Mouse (Mus musculus): ENCODE data around the gene AC153137.1.
"Not testable (repeated sequence)": the region's sequence is repeated elsewhere in the genome, so short reads cannot be mapped to it uniquely, and the experiment has no call there.

AC153137.1 gene

DNA sequence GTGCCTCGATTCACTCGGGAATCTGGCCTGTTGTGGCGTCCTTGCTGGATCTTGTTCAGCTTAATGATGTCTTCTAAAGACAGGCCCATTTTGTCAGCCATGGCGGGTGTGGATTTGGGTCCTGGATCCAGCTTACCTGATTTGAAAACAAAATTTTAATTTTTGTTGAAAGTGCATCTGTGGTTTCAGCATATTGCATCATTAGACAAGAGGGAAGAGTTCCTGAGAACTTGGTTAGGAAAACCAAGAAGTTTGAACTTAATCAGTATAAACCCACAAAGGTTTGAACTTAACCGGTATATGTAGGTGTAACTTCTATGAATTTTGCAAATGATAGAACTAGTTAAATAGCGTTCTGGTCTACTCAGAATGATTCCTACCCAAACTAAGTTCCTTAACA lies at the start of gene AC153137.1:
AC153137.1 (minus strand) TSS at position 101 of the 400 bp plus-strand sequence.
- DNase-seq: not testable (repeated sequence)

DNA sequence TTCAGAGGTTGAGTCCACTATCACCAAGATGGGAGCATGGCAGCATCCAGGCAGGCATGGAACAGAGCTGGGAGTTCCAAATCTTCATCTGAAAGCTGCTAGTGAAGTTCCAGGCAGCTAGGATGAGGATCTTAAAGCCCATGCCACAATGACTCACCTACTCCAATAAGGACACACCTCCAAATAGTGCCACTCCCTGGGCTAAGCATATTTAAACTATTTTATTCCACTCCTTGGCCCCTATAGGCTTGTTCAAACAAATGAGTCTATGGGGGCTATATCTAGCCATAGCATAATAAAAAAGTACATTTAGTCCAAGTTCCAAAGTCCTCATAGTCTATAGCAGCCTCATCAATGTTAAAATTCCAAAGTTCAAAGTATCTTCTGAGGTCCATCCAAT lies 45.4 kb upstream of the AC153137.1 start:
- no peak for DNase-seq

DNA sequence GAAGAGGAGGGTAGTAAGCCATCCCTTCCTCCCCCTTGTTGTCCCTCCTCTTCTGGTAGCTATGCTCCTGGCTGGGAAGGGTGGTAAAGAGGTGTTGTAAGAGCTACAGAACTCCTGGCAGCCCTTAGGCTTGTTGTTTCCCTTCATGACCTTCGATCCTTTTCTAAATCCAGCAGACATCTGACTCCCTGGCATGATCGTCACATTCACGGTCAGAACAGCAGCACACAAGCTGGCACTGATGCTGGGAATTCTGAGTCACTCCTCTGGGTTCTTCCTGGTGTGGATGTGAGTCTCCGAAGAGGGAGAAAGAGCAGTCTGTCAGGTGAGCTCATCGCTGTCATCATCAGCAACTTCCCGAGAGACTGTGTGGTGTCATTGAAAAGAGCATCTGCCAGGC lies 41.5 kb upstream of the AC153137.1 start:
- no peak for DNase-seq

DNA sequence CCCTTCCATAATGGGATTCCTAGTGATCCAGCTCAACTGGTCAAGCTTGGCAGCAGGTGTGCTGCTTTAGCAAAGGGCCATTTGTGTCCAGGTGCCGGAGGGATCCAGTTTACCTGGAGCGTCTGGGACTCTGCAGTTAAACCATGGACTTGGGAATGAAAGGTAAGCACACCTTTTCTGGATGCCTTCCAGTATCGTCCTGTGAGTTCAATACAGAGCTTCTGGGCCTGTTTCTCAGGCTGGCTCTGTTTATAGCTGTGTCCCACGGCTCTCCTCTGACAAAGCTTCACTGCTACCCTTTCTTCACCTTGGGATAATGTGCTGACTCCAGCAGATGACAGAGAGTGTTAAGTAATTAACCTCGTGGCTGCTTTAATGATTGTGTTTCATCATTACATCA lies 39.6 kb upstream of the AC153137.1 start:
- no peak for DNase-seq

DNA sequence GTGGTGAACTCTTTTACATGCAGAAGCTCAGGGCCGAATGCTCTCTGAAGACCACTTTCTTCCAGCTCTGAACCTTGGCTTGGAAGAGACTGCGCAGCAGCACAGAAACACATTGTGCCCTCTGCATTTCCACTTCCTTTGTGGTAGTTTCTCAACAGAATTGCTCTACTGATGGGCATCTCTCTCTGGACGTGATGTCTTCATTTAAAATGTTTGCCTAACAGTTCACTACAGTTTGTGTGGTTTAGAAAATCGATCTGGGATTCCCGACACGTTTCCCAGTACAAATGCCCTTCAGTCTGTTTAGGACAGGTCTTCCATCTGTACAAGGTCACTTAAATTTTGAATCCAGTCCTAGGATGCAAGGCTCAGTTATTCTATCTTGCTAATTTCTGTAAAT lies 38.3 kb upstream of the AC153137.1 start:
- no peak for DNase-seq

DNA sequence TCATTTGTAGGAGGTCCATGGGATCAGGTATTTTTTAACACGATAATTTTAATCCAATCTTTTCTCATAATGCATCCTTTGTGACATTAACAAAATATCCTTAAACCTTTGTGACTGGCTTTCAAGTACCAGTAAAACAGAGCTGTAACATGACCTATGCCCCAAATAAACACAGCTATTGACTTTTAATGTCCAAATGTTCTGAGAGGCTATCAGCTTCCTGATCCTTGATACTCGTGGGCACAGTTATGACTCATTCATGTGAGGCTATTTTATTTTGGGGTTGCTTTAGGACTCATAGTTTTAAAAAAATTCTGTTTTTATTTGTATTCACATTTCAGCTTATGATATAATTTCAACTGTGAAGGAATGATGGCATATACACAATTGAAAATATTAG lies 37.5 kb upstream of the AC153137.1 start:
- no peak for DNase-seq

DNA sequence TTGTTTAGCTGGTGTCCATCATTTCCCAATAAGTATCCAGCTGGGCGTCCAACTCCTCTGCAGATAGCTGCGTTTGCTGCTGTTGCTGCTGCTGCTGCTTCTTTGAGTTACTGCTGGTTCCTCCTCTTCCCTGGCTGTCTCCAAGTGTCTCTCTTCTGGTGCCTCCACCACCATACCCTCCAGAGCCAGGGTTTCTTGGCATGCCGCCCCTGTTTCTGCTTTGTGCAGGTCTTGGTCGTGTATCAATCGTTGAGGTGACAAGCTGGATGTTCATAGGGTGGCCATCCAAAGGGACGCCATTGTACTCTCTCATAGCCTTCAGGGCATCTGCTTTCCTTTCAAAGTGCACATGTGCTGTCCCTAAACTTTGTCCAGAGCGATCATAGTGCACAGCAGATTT lies 529 bp downstream of the AC153137.1 start:
- DNase-seq: peak; percentile 8

DNA sequence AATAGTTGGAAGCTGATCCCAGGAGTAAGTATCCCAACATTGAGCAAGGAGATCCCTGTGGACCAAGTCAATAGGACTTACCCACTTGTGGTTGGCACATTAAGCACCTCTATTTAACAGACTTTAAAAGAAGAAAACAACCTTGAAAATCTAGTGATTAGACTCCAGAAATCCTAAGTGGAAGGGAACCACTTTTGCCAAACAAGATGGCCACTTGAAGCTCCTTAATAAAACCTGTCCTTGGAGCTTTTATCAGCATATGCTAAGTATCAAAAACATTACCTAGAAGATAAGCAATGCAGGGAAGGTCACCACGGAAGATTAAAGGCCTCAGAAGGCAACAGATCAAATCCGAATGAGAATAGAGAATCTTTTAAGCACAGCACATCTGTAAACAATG lies 26.0 kb downstream of the AC153137.1 start:
- DNase-seq: no peak

DNA sequence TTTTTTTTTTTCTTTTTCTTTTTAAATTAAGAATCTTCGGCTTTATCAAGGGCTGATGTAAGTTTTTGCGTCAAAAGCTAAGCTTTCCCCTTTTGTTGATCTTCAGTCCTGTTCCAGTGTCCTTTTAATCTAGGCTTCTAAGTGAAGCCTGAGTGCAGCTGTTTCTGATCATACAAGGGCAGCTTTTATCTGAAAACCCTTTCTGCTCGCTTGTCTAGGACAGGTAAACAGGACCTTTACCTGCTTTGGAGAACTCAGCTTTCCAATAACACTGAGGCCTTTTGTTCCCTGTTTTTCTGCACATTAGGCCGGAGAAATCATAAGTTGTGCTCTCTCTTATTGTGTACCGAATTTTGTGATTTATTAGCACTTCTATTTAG lies 27.3 kb downstream of the AC153137.1 start:
- DNase-seq: no peak

DNA sequence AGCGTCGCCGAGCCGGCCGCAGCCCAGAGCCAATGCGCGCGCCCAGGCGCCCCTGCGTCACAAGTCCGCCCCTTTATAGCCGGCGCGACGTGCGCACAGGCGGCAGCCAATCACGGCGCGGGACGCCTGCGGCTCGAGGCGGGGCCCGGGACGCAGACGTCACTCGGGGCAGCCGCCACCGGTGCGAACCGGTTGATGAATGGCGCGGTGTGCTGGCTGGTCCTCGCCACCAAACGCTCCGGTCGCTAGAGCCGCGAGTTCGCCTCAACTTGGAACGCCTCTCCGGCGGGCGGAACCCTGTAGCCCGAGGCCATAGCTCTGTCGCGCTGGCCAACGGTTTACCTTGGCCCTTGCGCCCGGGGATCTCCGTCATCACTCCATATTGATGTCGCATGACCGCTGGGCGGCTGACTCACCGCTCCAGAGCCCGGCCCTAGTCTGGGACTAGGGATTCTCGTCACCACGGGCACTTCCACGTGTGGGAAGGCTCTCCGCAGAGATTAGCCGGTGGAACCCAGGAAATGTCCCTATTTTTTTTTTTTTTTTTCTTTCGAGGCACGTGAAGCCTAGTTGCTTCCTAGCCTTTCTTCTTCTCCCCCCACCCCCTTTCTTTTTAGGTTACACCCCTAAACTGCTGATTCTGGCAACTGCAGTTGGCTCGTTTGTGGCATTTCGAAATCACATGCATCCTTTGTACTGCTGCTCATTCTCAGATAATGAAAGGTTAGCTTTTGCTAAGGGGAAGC lies 27.9 kb downstream of the AC153137.1 start:
- DNase-seq: peak; percentile 98

DNA sequence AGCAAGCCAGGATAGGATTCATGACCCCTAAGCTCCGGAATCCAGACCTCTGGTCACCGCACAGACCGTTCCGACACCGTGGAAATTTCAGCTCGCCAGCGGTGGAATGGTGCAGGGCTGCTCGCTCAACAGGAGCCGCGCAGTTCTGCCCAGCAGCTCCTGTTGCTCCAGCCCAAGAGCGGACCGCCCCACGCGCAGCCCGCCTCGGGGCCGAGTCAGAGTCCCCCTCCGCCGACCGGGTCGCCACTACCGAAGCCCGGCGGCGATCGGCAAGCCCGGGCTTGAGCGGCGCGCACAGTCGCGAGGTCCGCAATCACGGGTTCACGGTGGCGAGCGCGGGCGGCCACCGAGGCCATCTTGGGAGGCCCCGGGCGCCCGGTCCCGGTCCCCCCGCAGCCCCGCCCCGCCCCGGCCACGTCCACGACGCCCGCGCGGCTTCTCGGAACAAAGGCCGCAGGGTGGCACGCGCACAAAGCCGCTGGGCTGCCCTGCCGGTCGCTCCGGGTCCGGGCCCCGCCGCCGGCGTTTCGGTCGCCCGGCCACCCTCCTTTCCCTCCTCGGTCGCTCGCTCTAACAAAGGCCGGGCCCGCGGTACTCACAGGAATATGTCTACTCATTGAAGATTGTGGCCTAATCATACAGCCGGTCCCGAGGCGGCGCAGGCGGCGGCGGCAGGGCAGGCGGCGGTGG lies 28.7 kb downstream of the AC153137.1 start:
- peak; percentile 60 for DNase-seq

DNA sequence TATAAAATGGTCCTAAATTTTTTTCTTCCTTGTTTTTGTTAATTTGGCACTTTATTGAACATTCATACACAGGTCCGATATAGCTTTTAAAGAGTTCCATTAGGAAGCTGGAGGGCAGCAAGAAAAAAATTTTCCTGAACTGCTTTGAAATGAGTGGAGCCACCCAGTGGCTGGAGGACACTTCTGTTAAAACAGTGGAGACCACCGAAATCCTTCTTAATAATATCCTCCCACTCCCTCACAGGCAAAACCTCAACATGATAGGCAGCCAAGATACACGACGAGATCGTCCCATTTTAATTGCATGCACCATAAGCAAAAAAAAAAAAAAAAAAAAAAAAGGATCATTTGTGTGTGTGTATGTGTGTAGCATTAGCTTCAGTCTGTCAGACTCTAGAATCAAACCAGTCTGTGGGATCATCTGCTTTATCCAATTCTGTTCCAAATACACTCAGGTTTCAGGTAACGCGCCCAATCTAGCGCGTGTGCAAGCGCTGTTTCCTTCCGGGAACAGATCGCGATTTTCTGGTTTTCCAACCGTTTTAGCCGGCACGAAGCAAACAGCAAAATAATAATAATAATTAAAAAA lies 29.3 kb downstream of the AC153137.1 start:
- DNase-seq: peak; percentile 23

DNA sequence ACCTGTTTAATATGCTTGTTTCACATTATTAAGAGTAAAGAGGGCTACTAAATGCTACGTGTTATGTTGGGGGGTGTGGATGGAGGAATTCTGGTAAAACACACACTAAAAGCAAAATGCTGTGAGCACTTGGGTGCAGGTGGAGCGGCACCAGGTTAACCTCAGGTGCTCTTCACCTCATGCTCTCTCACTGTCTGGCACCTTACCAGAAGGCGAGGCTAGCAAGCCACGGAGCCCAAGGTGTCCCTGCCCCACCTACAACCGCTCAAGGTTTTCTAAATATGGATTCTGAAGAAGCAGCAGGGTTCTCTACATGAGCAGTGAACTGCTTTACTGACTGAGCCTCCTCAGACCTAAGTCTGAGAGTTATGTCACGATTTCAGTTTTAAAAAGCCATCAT lies 32.6 kb downstream of the AC153137.1 start:
- no peak for DNase-seq

DNA sequence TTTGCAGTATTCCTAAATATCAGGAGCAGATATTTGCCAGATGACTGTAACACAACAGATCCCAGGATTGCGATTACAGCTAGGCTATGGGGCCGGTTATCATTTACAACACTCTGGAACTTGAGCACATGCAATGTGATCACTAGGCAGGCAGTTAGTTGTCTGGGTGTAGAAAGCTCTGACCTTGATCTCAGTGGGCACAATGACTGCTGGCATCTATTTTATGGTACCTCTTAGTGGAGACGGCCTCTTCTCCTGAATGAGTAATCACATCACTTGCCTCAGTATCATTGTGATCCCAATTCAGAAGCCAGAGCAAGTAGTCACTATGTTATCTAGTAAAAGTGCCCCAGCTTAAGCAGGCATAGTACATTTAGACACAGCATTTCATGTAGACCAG lies 37.2 kb downstream of the AC153137.1 start:
- DNase-seq: no peak

DNA sequence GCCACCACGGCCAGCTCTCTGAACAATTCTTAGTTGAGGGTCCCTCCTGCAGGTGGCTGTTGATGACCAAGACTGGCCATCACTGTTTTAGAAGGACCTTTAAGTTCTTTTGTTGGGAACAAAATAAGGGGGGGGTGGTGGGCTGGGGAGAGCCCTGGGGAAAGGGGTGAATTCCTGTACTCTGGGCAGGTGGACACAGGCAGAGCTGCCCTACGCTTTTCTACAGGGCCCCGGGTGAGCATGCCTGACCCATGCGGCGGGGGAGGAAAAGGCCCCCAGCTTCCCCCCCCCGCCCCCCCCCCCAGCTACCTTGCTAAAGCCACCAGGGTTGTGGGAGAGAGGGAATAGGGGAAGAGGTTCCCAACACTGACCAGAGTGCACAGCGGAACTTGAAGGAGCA lies 39.4 kb downstream of the AC153137.1 start:
- no peak for DNase-seq

DNA sequence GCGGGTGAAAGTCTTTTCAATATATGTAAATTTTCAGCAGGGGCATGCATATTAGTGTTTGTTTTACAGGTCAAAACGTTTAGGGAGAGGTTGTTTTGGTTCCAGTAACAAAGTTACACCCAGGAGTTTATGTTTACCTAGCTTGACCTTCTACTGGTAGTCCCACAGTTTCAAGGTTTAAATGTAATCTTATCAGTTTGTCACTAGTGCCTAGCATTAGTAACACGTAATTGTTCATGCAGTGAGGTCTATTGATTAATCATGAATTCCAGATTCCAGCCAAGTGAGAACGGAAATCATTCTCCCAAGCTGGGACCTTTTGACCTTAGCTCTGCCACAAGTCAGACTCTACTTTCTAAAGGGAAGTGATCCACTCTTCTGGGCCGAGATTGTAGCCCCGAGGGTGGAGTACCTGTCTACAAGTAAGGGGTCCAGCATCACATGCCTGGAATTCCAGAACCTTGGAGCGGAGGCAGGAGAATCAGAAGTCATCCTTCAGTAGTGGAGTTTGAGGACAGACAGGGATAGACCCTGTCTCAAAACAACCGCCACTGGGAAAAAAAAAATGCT lies 40.3 kb downstream of the AC153137.1 start:
- no peak for DNase-seq

DNA sequence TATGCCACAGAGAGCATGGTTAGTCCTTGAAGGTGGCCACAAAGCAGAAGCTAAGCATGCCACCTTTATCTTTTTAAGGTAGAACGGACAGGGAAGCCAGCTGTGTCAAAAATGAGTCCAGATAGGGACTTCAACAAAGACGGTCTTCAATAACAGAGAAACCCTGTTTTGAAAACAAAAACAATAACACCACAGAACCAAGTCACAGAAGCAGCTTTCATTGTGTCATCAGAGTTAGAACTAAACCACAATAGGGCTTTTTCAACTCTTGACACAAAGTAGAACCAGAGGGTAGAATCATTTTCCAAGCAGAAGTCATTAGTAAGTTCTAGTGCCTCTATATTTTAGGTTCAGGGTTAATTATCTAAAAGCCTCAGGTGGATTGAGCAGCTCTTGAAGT lies 41.3 kb downstream of the AC153137.1 start:
- DNase-seq: no peak

DNA sequence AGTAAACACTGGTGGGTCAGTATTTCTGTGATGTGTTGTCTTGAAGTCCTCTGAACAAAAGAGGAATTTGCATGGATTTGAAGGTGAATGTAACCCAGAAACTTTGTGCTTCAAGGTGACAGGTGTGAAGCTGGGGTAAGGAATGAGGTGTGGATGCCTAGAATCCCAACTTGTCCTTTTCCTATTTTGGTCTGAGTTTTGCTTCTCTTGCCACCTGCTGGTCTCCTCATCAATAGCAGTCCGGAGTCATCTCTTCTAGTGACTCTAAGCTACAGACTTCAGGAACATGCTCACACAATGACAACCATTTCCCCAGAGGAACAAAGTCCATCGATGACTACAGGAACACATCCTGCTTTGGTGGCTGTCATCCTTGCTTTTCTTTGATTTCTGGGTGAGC lies 46.9 kb downstream of the AC153137.1 start:
- DNase-seq: no peak

DNA sequence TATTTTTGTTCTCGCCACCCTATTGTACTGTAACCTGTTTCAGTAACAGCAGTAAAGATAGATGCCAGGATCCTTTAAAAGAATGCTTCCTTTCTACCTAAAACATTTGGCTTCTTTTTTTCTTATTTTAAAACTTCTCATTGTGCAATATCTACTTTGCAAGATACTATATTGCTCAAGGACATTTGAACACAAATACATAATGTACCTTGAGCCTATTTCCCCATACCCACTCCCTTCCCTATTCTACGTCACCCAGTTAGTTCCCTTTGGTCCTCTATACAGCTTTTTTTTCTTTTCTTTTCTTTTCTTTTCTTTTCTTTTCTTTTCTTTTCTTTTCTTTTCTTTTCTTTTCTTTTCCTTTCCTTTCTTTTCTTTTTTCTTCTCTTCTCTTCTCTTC lies 47.6 kb downstream of the AC153137.1 start:
- DNase-seq: no peak
